ENCODE assay signal across 10 mouse cellular contexts in the genomic region with DNA sequence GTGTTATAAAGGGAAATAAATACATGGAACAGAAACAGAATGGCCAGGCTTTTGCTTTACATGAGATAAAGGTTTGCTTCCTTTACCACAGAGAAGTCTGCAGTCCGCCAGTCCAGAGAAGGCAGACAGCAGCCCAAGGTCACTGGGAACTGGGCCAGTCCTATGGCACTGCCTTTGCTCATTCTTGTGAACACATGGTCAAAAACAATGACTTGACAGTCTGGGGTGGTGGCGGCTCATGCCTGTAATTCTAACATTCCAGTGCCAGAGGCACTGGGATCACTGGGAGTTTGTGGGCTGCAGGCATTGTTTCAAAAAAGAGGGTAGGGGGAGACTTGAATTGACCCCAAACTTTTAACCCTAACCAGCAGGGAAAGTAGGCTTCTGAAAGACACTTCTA. TPM values are rescaled to one million over a fixed set of nuclear protein-coding genes. Genes with fewer than 3 reads are reported as not detected.
DNase-seq lines count a peak whose midpoint lies in the region; ATAC-seq and TF ChIP-seq lines count a peak whose summit lies in the region.
"Had no signal": no experiment of that assay in that cellular context is flagged by ENCODE, and none has a peak within 500 bp of the region (broad histone marks: within the 10 kb centered on the region; RNA-seq: fewer than 3 reads in every experiment).

No protein-coding gene starts in this region.

- H3K9ac ChIP-seq in intestine, postnatal 0 days (ENCODE audit: low read depth, low read length) = no peak overlapping the region
- H3K9ac ChIP-seq: embryonic facial prominence, embryonic 12.5 days; limb, embryonic 12.5 days had no signal

- H3K27me3 ChIP-seq in intestine, postnatal 0 days (replicated peaks; ENCODE audit: control insufficient read depth, insufficient read depth, low read length) = no peaks in the 10 kb centered on the region
- H3K27me3 ChIP-seq: embryonic facial prominence, embryonic 12.5 days; limb, embryonic 12.5 days had no signal

- intact Hi-C loops in left cerebral cortex, postnatal 4 days (cut with DNase I) = no loop called here
- intact Hi-C loops in left cerebral cortex, postnatal 25 days (cut with DNase I) = no loop called here

- H3K4me3 ChIP-seq in brown adipose tissue, adult 24 weeks (ENCODE audit: insufficient read depth, low read depth, low read length) = no peak overlapping the region
- H3K4me3 ChIP-seq in intestine, postnatal 0 days (ENCODE audit: low read depth, low read length) = no peak overlapping the region
- H3K4me3 ChIP-seq: embryonic facial prominence, embryonic 12.5 days; limb, embryonic 12.5 days had no signal

- ATAC-seq in intestine, postnatal 0 days = peak; percentile 39; the same call in 1 of the 2 replicates
- peak; percentile 20 for ATAC-seq in megakaryocyte progenitor cell, adult 5-6 weeks (replicated peaks; ENCODE audit: poor library complexity)
- no peak for ATAC-seq in inflammation-experienced regulatory T-cells, adult 6 months

- H3K4me1 ChIP-seq in brown adipose tissue, adult 24 weeks (ENCODE audit: control insufficient read depth, insufficient read depth, insufficient read length, low read length) = peaks cover 12% of the 10 kb centered on the region; the same call in 1 of the 2 replicates
- peaks cover 12% of the 10 kb centered on the region; the same call in 1 of the 2 replicates for H3K4me1 ChIP-seq in intestine, postnatal 0 days (replicated peaks; ENCODE audit: control insufficient read depth, insufficient read depth, low read length)

- no peaks in the 10 kb centered on the region for H3K9me3 ChIP-seq in intestine, postnatal 0 days (ENCODE audit: control insufficient read depth)
- H3K9me3 ChIP-seq: embryonic facial prominence, embryonic 12.5 days; limb, embryonic 12.5 days had no signal

- DNase-seq in left cerebral cortex, postnatal 4 days = peak; percentile 10
- DNase-seq in left cerebral cortex, adult 9 months (ENCODE audit: low spot score in 2 of 2) = no peak
- DNase-seq in cerebellum, postnatal 14 days = no peak
- DNase-seq in left cerebral cortex, postnatal 25 days (ENCODE audit: low spot score in 2 of 2) = no peak

- TF ChIP-seq CTCF in intestine, postnatal 0 days (IDR thresholded peaks at IDR 0.05; ENCODE audit: low read depth) = no peak

- no peak overlapping the region for H3K4me2 ChIP-seq in intestine, postnatal 0 days (replicated peaks; ENCODE audit: low read depth)
- H3K4me2 ChIP-seq: embryonic facial prominence, embryonic 12.5 days; limb, embryonic 12.5 days had no signal

- 29% methylated on average over 2 of the region's 2 CpGs for WGBS in intestine, postnatal 0 days

- peak overlapping the region; percentile 55 for H3K27ac ChIP-seq in brown adipose tissue, adult 24 weeks (replicated peaks; ENCODE audit: low read depth, low read length)
- peak overlapping the region; percentile 64 for H3K27ac ChIP-seq in intestine, postnatal 0 days (ENCODE audit: low read depth, low read length)
- H3K27ac ChIP-seq: embryonic facial prominence, embryonic 12.5 days; limb, embryonic 12.5 days had no signal

- H3K36me3 ChIP-seq in intestine, postnatal 0 days (ENCODE audit: control insufficient read depth, insufficient read depth) = no peaks in the 10 kb centered on the region
- H3K36me3 ChIP-seq: embryonic facial prominence, embryonic 12.5 days; limb, embryonic 12.5 days had no signal

RNA-seq across cellular contexts. Expression of a gene that starts 5.3 kb away (rescaled TPM):
- 100 to 1,000 TPM; 257 to 290 TPM for total RNA-seq in left cerebral cortex, postnatal 4 days (2021)
- polyA plus RNA-seq in brown adipose tissue, adult 24 weeks (2012; ENCODE audit: insufficient read depth, insufficient read length, missing spikeins) = 82.0 and 118 TPM in 2 replicates
- 101 and 107 TPM in 2 replicates for polyA plus RNA-seq in intestine, postnatal 0 days (2015; fragmentation: Nextera tagmentation; extraction: Ambion mirVana)
- total RNA-seq in megakaryocyte progenitor cell, adult 5-6 weeks (2015) = 277 and 293 TPM in 2 replicates
- 330 and 449 TPM in 2 replicates for total RNA-seq in megakaryocyte progenitor cell, adult 5-6 weeks (2017)
- polyA plus RNA-seq in inflammation-experienced regulatory T-cells, adult 6 months (2017; shearing (Covaris generic)) = 100 to 1,000 TPM; 119 to 141 (median 125) TPM
- total RNA-seq in left cerebral cortex, postnatal 25 days (2021) = 100 to 1,000 TPM; 129 to 162 TPM
